Mouse (Mus musculus) adrenal gland, postnatal 14 days (tissue): ENCODE results near the gene Doc2g. TPM values are rescaled to one million over a fixed set of nuclear protein-coding genes. Genes with fewer than 3 reads are reported as not detected.
A peak's percentile ranks its signal among the peaks of the same experiment; 100 is the strongest.

Experiments
- DNase-seq: peaks from one replicate; pipeline ENCODE4 v3.0.0; 2021; ENCODE audit warnings: mixed read lengths
- total RNA-seq: library from RNA; stranded (reverse); gene quantifications from 2 replicates; pipeline ENCODE4 v1.2.3, GENCODE M21; 2021

The Doc2g gene
- total RNA-seq, 1 experiment from 2014 or later, result 1.6 TPM

DNA sequence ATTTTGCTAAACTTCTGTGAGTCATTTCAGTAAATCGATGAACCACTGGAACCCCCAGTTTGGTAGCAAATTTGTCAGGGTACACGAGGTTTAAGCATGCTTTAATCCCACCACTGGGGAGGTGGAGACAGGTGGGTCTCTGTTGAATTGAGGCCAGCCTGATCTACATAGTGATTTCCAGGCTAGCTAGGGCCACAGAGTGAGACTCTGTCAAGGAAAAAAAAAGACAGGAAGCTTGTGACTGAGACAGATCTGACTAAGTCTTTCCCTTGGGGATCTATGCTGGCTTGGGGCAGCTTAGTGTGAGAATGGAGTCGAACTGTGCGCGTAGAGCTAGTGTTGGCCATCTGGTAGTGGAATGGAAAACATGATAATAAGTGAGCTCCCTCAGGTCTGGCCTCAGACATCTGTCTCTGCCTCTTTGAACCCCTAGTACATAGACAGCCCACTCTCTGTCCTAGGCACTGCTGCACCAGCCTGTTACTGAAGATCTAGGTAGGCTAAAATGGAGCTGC lies 49.5 kb downstream of the Doc2g start:
- DNase-seq, result peak; percentile 3

- no peak for DNase-seq
Observed at GRCm38 (mm10) chr19:4054613-4055012, 51.5 kb downstream of the Doc2g start.

- no peak for DNase-seq
Observed at GRCm38 (mm10) chr19:4055216-4055946, 52.3 kb downstream of the Doc2g start.

GRCm38 (mm10) chr19:4055947-4056693 lies 53.0 kb downstream of the Doc2g start:
- no peak for DNase-seq

Other genes with a start within 250 kb of the Doc2g start
- 63.2 and 63.9 TPM in 2 replicates for gene Kmt5b, start 235.9 kb upstream of the Doc2g start, total RNA-seq
- gene Chka, start 151.5 kb upstream of the Doc2g start, total RNA-seq, result 52.0 and 82.2 TPM in 2 replicates
- gene Tcirg1, start 96.2 kb upstream of the Doc2g start, total RNA-seq, result 44.3 and 48.8 TPM in 2 replicates
- 440 and 447 TPM in 2 replicates for gene Ndufs8, start 90.5 kb upstream of the Doc2g start, total RNA-seq
- 57.8 and 73.4 TPM in 2 replicates for gene Aldh3b1, start 73.5 kb upstream of the Doc2g start, total RNA-seq
- 35.4 and 48.9 TPM in 2 replicates for gene Unc93b1, start 68.1 kb upstream of the Doc2g start, total RNA-seq
- 0.41 and 0.44 TPM in 2 replicates for gene Aldh3b3, start 44.7 kb upstream of the Doc2g start, total RNA-seq
- gene Aldh3b2, start 31.0 kb upstream of the Doc2g start, total RNA-seq, result 7.6 and 11.6 TPM in 2 replicates
- gene Acy3, start 16.7 kb upstream of the Doc2g start, total RNA-seq, result 25.7 and 31.1 TPM in 2 replicates
- not detected in 2 replicates for gene Tbx10, start 10.6 kb upstream of the Doc2g start, total RNA-seq
- gene Nudt8, start 2.7 kb upstream of the Doc2g start, total RNA-seq, result 41.1 and 49.2 TPM in 2 replicates
- 0.89 and 1.7 TPM in 2 replicates for gene Gm49405, start 2.7 kb upstream of the Doc2g start, total RNA-seq
- 604 and 685 TPM in 2 replicates for gene Ndufv1, start 9.5 kb downstream of the Doc2g start, total RNA-seq
- gene Gstp1, start 34.7 kb downstream of the Doc2g start, total RNA-seq, result 289 and 329 TPM in 2 replicates
- gene Gstp2, start 42.7 kb downstream of the Doc2g start, total RNA-seq, result 62.4 and 76.7 TPM in 2 replicates
- gene Gstp3, start 56.3 kb downstream of the Doc2g start, total RNA-seq, result 4.5 and 58.0 TPM in 2 replicates
- not detected in 2 replicates for gene Cabp2, start 78.3 kb downstream of the Doc2g start, total RNA-seq
- gene Cdk2ap2, start 93.9 kb downstream of the Doc2g start, total RNA-seq, result 78.4 and 97.1 TPM in 2 replicates
- 95.1 and 116 TPM in 2 replicates for gene Pitpnm1, start 96.7 kb downstream of the Doc2g start, total RNA-seq
- 81.3 and 94.1 TPM in 2 replicates for gene Aip, start 122.5 kb downstream of the Doc2g start, total RNA-seq
- gene Gpr152, start 136.5 kb downstream of the Doc2g start, total RNA-seq, result 0.08 TPM in 1 of 2 replicates, not detected in the other
- 1.7 and 2.4 TPM in 2 replicates for gene Cabp4, start 140.7 kb downstream of the Doc2g start, total RNA-seq
- gene Coro1b, start 145.3 kb downstream of the Doc2g start, total RNA-seq, result 183 and 193 TPM in 2 replicates
- gene Ptprcap, start 150.3 kb downstream of the Doc2g start, total RNA-seq, result 4.4 and 27.5 TPM in 2 replicates
- gene Rps6kb2, start 160.0 kb downstream of the Doc2g start, total RNA-seq, result 29.1 and 34.4 TPM in 2 replicates
- gene Carns1, start 172.2 kb downstream of the Doc2g start, total RNA-seq, result 2.6 and 4.1 TPM in 2 replicates
- gene Tbc1d10c, start 188.0 kb downstream of the Doc2g start, total RNA-seq, result 1.9 and 15.1 TPM in 2 replicates
- 369 and 402 TPM in 2 replicates for gene Ppp1ca, start 188.8 kb downstream of the Doc2g start, total RNA-seq
- 8.2 and 10.7 TPM in 2 replicates for gene Rad9a, start 198.3 kb downstream of the Doc2g start, total RNA-seq
- gene Clcf1, start 210.9 kb downstream of the Doc2g start, total RNA-seq, result 10.8 and 16.3 TPM in 2 replicates
- not detected in 2 replicates for gene AC109138.7, start 211.0 kb downstream of the Doc2g start, total RNA-seq
- gene Pold4, start 228.6 kb downstream of the Doc2g start, total RNA-seq, result 43.3 and 57.9 TPM in 2 replicates